Mouse (Mus musculus) ovary, adult 18-20 months (tissue): ENCODE results near the gene Pifo.
"Not testable (repeated sequence)": the region's sequence is repeated elsewhere in the genome, so short reads cannot be mapped to it uniquely, and the experiment has no call there.

ENCODE experiments used
- DNase-seq: peaks from one replicate; pipeline ENCODE4 v3.0.0; 2022; ENCODE audit warnings: low spot score, mixed read lengths

Pifo gene

DNA sequence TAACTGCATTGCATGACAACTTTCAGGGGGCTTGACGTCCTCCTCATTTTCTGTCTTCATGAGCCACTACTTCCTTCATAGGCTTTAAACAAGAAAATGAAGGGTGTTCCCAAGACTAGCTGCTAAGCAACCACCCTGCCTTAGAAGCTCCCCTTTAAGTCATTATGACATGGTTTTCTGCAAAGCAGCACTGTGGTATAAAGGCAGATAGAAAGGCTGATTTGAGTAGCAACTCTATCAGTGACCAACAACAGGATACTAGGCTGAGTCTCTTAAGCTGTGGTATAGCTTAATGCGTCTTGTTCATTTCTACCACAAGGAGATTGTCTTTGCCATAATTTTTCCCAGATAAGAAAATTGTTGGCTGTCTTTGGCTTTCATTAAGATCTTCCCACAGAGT, at the start of gene Pifo:
Gene Pifo (minus strand): TSS at position 101 of the 400 bp plus-strand sequence.
- DNase-seq: no peak

- DNase-seq: no peak
These were observed 43.5 kb upstream of the Pifo start for GRCm38 (mm10) chr3:106057966-106058365.

DNA sequence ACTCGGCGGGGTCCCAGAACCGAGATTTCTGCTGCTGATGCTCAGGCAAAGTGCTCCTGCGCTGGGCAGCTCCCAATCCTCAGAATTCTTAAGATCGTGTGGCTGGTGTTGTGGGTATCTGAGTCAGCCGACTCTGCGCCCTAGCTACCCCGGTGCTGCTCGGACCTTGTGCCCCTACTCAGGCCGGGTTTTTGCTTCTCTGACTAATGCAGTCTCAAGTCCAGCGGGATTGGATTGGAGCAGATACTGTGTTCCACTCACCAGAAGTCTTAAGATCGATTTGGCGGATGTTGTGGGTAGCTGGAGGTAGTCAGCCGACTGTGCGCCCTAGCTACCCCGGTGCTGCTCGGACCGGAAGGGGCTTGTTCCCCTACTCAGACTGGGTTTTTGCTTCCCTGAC, 37.5 kb upstream of the Pifo start:
- no peak for DNase-seq

DNA sequence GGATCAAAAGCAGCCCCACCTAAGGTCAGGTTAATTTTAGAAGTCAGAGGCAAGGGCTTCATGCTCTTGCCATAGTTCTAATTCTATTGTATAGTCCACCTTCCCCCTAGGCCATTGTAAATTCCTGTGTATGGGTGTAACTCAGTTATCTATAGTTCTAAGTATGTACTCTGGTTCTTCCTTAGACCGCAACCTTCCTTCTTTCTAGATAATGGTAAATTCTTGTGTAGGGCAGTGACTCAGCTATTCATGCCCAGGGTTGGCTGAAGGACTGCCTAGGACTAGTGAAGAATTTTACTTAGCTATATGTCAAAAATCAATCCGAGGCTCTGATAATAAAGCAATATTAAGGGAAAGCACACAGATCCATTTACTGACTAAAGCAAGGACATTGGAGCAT, 25.9 kb upstream of the Pifo start:
- no peak for DNase-seq

- no peak for DNase-seq
These were observed 18.3 kb upstream of the Pifo start, which contains the start of gene Chil5 for GRCm38 (mm10) chr3:106032781-106033180. Chil5 (minus strand) TSS chr3:106032814.

DNA sequence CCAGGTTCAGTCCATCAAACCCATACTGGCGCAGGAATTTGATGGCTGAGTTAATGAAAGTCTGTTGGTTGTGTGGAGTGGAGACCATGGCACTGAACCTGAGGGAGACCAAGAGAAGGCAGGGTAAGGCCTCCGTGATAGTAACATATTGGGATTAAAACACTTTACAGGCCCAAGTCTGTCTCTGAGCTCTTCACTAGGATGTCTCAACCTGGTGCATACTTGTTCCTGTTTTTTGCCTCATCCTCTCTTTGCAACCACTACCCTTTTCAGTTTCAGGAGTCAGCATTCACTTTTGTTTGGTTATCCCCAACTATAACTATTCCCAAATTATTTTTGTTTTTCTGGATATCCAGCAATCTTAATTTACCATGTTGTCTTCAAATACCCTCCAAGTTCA, 9.7 kb upstream of the Pifo start:
- no peak for DNase-seq

DNA sequence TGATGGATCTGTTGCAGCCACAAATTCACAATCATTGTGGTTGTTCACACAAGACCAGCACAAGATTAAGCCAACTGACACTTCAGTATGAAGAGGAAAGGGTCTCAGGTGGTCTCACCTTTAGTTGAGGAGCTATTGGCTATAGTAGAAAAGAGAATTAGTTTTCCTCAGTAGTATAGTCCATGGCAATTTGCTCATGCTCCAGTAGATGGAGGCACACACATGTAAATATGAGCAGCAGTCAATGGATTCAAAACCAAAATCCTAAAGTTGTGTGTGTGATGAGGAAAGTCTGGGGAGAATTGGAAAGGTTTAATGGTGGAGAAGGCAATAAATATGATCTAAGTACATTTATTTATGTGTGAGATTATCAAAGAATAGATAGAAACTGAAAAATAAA, 7.4 kb upstream of the Pifo start:
- DNase-seq: no peak

DNA sequence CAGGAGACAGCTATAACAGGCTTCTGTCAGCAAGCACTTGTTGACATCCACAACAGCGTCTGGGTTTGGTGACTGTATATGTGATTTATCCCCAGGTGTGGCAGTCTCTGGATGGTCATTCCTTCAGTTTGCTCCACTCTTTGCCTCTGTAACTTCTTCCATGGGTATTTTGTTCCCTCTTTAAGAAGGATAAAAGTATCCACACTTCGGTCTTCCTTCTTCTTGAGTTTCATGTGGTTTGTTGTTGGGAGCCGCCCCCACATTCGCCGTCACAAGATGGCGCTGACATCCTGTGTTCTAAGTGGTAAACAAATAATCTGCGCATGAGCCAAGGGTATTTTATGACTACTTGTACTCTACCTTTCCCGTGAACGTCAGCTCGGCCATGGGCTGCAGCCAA, 11.1 kb downstream of the Pifo start:
- not testable (repeated sequence) for DNase-seq

- DNase-seq: no peak
These were observed 12.8 kb downstream of the Pifo start for GRCm38 (mm10) chr3:106001416-106002370.

- DNase-seq: no peak
These were observed 13.6 kb downstream of the Pifo start for GRCm38 (mm10) chr3:106000707-106001375.

DNA sequence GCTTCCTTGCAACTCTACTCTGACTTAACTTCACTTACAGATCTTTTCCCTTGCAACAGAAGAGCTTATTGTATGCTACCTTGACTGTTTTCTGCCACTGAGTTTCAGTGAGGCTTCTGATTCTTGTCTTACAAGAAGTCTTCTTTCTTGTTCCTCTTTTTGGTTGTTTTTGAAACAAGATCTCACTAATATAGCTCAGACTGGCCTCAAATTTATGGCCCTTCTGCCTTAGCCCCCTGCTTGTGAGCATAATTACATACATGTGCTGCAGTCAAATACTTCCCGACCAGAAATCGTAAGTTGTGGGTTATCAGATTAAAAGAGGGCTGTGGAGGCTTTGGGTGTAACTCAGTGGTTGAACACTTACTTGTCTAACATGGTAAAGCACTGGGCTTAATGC, 19.7 kb downstream of the Pifo start:
- DNase-seq: no peak

DNA sequence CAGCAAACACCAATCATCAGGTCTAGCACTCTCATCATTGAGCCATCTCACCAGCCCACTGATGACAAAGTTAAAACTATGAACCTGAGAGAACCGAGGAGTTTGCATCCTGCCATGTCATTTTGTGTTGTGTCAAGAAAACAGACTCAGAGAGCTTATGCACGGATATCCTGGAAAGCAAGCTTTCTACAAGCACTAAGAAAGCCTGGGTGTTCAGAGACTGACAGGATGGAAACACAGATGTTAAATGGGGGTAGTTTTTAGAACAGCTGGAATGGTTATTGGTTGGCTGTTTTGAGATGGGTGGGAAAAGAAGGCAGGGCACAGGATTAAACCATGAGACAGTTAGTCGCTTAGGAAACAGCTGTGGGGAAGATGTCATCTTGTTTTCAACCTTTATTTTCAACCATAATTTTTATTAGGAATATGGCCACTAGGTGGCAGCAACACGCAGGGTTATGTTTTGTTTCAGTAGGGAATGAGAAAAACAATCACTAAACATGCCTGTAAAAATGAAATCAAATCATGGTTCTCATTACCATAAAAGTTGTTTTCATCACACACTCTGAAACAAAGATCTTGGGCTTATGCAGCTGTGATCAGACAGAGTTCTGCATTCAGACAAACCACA, 22.7 kb downstream of the Pifo start:
- DNase-seq: no peak

GRCm38 (mm10) chr3:105989611-105990010, 24.8 kb downstream of the Pifo start:
- DNase-seq: not testable (repeated sequence)

DNA sequence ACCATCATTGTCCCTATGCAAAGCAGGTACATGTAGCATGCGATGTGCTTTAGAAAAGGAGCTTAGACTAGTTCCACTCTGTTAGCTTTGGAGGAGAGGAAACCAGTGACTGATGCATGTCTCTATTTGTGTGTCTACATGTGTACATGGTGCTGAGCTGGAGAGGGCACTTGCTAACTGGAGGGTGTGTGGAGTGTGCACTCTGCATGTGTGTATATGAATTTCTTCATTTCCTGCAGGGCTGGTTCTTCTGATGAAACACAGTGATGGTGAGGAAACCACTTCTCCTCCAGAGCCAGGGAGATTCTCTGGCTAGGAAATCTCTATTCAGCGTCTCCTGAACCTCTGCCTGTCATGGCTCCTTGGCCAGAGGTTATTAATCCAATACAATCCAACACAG, 40.3 kb downstream of the Pifo start:
- DNase-seq: no peak

DNA sequence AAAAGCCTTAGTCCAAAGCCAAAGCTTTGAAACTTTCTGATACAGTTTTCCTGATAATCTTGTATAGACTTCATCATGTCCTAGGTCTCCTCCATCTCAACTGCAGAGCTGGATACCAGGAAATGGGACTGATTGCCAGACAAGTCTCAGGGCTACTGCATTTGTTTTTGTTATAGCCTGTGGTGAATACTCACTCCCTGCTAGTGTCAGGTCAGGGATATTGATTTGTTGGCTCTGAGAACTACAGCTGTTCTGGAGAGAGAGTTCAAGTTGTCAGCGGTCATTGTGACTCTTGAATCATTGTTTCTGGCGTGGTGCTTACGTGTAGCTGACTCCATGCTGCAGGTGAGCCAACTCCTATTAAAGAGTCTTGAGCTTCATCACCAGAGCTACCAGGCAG, 41.0 kb downstream of the Pifo start, which contains the start of gene Ovgp1:
Gene Ovgp1 (plus strand): TSS at position 301 of the 400 bp plus-strand sequence.
- no peak for DNase-seq

GRCm38 (mm10) chr3:105971831-105972446, 42.5 kb downstream of the Pifo start:
- DNase-seq: no peak

GRCm38 (mm10) chr3:105960700-105961099, 53.7 kb downstream of the Pifo start:
- DNase-seq: no peak

GRCm38 (mm10) chr3:105959999-105960398, 54.4 kb downstream of the Pifo start, which contains the start of gene Atp5f1:
Atp5f1 (minus strand) TSS chr3:105960099.
- no peak for DNase-seq

GRCm38 (mm10) chr3:105959585-105959984, 54.9 kb downstream of the Pifo start:
- DNase-seq: no peak

GRCm38 (mm10) chr3:105958974-105959580, 55.4 kb downstream of the Pifo start, which contains the start of gene Wdr77:
Wdr77 (plus strand) TSS chr3:105959369.
- DNase-seq: peak; percentile 94

DNA sequence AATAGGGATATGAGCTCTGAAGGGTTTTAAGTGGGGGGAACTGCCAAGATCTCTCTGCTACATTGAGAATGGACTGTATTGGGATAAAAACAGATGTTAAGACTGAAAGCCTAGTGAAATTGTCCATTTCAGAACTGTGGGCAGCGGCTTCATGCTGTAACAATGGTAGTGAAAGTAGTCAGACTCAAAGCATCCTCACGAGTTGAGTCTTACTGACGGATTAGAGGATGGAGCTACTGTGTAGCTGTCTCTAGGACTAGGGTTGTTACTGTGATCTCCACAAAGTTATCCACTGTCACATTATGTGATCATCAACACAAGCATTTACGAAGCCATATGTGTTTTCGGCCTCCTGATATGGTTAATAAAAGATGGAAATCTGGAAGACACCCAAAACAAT, 56.2 kb downstream of the Pifo start:
- no peak for DNase-seq

DNA sequence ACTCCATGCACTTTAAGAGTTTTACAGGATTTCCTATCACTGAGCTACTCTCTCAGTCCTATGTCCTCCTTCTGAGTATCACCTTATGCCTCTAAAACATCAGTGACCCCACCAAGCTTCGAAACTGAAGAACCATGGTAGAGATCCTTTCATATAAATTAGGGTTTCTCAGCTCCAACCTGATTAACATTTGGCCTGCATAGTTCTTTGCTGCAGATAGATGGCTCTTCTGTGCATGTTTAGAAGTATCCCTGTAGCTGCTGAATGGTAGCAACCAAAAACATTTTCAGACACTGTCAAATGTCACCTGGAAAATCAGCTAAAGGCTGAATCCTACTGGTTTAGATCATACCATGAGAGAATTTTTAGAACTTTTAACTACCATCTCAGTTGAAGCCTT, 57.2 kb downstream of the Pifo start:
- DNase-seq: no peak
